Comparison of ENCODE assay signal across 26 mouse cellular contexts in genomic region chr3:58063852-58064549, GRCm38 (mm10).
DNase-seq lines count a peak whose midpoint lies in the region; ATAC-seq and TF ChIP-seq lines count a peak whose summit lies in the region.
"Had no signal": no experiment of that assay in that cellular context is flagged by ENCODE, and none has a peak within 500 bp of the region (broad histone marks: within the 10 kb centered on the region; RNA-seq: fewer than 3 reads in every experiment).

No protein-coding gene starts in this region.

- H3K4me3 ChIP-seq in forebrain, postnatal 0 days (ENCODE audit: low read depth, low read length) = no peak overlapping the region
- no peak overlapping the region for H3K4me3 ChIP-seq in forebrain, embryonic 16.5 days (replicated peaks; ENCODE audit: low read length)
- H3K4me3 ChIP-seq: embryonic facial prominence, embryonic 10.5 days; embryonic facial prominence, embryonic 12.5 days; forebrain, embryonic 13.5 days; forebrain, embryonic 15.5 days had no signal

- no peak for TF ChIP-seq CTCF in forebrain, postnatal 0 days (IDR thresholded peaks at IDR 0.05; ENCODE audit: low read depth)

- no peak overlapping the region for H3K4me2 ChIP-seq in forebrain, postnatal 0 days (ENCODE audit: low read depth)
- no peak overlapping the region for H3K4me2 ChIP-seq in forebrain, embryonic 16.5 days (ENCODE audit: low read length)
- H3K4me2 ChIP-seq: embryonic facial prominence, embryonic 12.5 days; forebrain, embryonic 13.5 days; forebrain, embryonic 15.5 days had no signal

- 88% methylated on average over 7 of the region's 7 CpGs for WGBS in forebrain, postnatal 0 days
- WGBS in forebrain, embryonic 16.5 days = 91% methylated on average over 7 of the region's 7 CpGs

- peak; percentile 55 for ATAC-seq in forebrain, postnatal 0 days
- no peak for ATAC-seq in forebrain, embryonic 16.5 days
- ATAC-seq: activated CD4-positive, CD25-positive, alpha-beta regulatory T cell, adult 4 months; CD4-positive, CD25-positive, alpha-beta regulatory T cell, adult 4 months; forebrain, embryonic 13.5 days; forebrain, embryonic 15.5 days; Patski had no signal

- no peaks in the 10 kb centered on the region for H3K4me1 ChIP-seq in forebrain, postnatal 0 days (ENCODE audit: insufficient read depth)
- no peaks in the 10 kb centered on the region for H3K4me1 ChIP-seq in forebrain, embryonic 16.5 days (replicated peaks; ENCODE audit: control insufficient read depth, insufficient read depth, low read length)
- H3K4me1 ChIP-seq: embryonic facial prominence, embryonic 10.5 days; embryonic facial prominence, embryonic 12.5 days; forebrain, embryonic 13.5 days; forebrain, embryonic 15.5 days had no signal

- H3K27ac ChIP-seq in forebrain, postnatal 0 days (ENCODE audit: low read depth, low read length) = peak overlapping the region; percentile 35; the same call in 1 of the 2 replicates
- H3K27ac ChIP-seq in forebrain, embryonic 16.5 days (ENCODE audit: low read length) = no peak overlapping the region
- H3K27ac ChIP-seq: embryonic facial prominence, embryonic 10.5 days; embryonic facial prominence, embryonic 12.5 days; forebrain, embryonic 13.5 days; forebrain, embryonic 15.5 days had no signal

- no peak for DNase-seq in forebrain, postnatal 0 days
- DNase-seq in gastrocnemius, adult 18-20 months (ENCODE audit: low spot score) = peak; percentile 25
- no peak for DNase-seq in gastrocnemius, adult 8-10 months (ENCODE audit: low spot score in 2 of 2)
- peak; percentile 6 for DNase-seq in gastrocnemius, postnatal 25 days
- DNase-seq in gastrocnemius, postnatal 4 days (ENCODE audit: low spot score in 2 of 2) = no peak
- peak; percentile 3 for DNase-seq in brain, adult 2 months (ENCODE audit: low read depth, low spot score)
- DNase-seq in c-Kit-positive CD71-positive TER-119-positive erythroid progenitor cells, embryonic 14.5 days (ENCODE audit: low spot score) = no peak
- DNase-seq: adrenal gland, adult 8-10 months; adrenal gland, postnatal 14 days; adrenal gland, postnatal 36 days; B cell, adult 2 months; cerebellum, adult 11-12 months; cerebellum, adult 2 months; cerebellum, adult 9-10 months; cerebellum, postnatal 10 days; cerebellum, postnatal 25 days had no signal

- no peaks in the 10 kb centered on the region for H3K9me3 ChIP-seq in forebrain, postnatal 0 days (ENCODE audit: low read length)
- no peaks in the 10 kb centered on the region for H3K9me3 ChIP-seq in forebrain, embryonic 16.5 days (ENCODE audit: control insufficient read depth, low read length)
- H3K9me3 ChIP-seq: embryonic facial prominence, embryonic 10.5 days; embryonic facial prominence, embryonic 12.5 days; forebrain, embryonic 13.5 days; forebrain, embryonic 15.5 days; G1E had no signal

- no peaks in the 10 kb centered on the region for H3K36me3 ChIP-seq in forebrain, postnatal 0 days (ENCODE audit: insufficient read depth)
- H3K36me3 ChIP-seq in forebrain, embryonic 16.5 days (ENCODE audit: control insufficient read depth, insufficient read depth) = no peaks in the 10 kb centered on the region
- H3K36me3 ChIP-seq: embryonic facial prominence, embryonic 10.5 days; embryonic facial prominence, embryonic 12.5 days; forebrain, embryonic 15.5 days; G1E had no signal

- H3K27me3 ChIP-seq in forebrain, postnatal 0 days (ENCODE audit: insufficient read depth, low read length) = no peaks in the 10 kb centered on the region
- H3K27me3 ChIP-seq in forebrain, embryonic 16.5 days (replicated peaks; ENCODE audit: control insufficient read depth, insufficient read depth, low read length) = no peaks in the 10 kb centered on the region
- H3K27me3 ChIP-seq: CH12.LX; embryonic facial prominence, embryonic 12.5 days; forebrain, embryonic 13.5 days; forebrain, embryonic 15.5 days; Patski had no signal

- no peak overlapping the region for H3K9ac ChIP-seq in forebrain, postnatal 0 days
- H3K9ac ChIP-seq in forebrain, embryonic 16.5 days (replicated peaks; ENCODE audit: low read depth, low read length) = no peak overlapping the region
- H3K9ac ChIP-seq: embryonic facial prominence, embryonic 12.5 days; forebrain, embryonic 13.5 days; forebrain, embryonic 15.5 days had no signal

Comparison
In these comparisons a context has a peak if more than half of its experiments do, and no peak if none do; other contexts are left out.
1. DNase-seq: peak in gastrocnemius, adult 18-20 months (single experiment), gastrocnemius, postnatal 25 days (single experiment) and brain, adult 2 months (single experiment); none in forebrain, postnatal 0 days (single experiment), gastrocnemius, adult 8-10 months (0 of 2), gastrocnemius, postnatal 4 days (0 of 2) and c-Kit-positive CD71-positive TER-119-positive erythroid progenitor cells, embryonic 14.5 days (single experiment).